Mouse (Mus musculus): ENCODE results near the gene Gm21903.
"Not testable (repeated sequence)": the region's sequence is repeated elsewhere in the genome, so short reads cannot be mapped to it uniquely, and the experiment has no call there.

Gene Gm21903

GRCm38 (mm10) chr17:39043241-39043640, at the start of gene Gm21903:
TSS of gene Gm21903 (minus strand) at chr17:39043341.
- Histone ChIP-seq H3K9me3 (ENCODE audit: low read length) (no peaks in the 10 kb centered on the region), H3K4me1 (replicated peaks; ENCODE audit: low read depth, low read length) (no peaks in the 10 kb centered on the region), H3K36me3 (ENCODE audit: insufficient read depth, low read length) (no peaks in the 10 kb centered on the region), H3K4me3 (replicated peaks; ENCODE audit: low read length) (no peak within 1 kb of the TSS), H3K27me3 (ENCODE audit: insufficient read depth, low read length) (no peaks in the 10 kb centered on the region)
- TF ChIP-seq POU5F1 (IDR thresholded peaks at IDR 0.05; ENCODE audit: borderline replicate concordance, low read length) (no peak), NANOG (IDR thresholded peaks at IDR 0.05; ENCODE audit: borderline replicate concordance, low read length) (no peak), CTCF (conservative IDR thresholded peaks at IDR 0.05; ENCODE audit: low read length) (no peak)

GRCm38 (mm10) chr17:39076937-39077336, 33.8 kb upstream of the Gm21903 start, which contains the start of gene Esp23:
TSS of gene Esp23 (minus strand) at chr17:39077037.
- Histone ChIP-seq H3K27me3 (ENCODE audit: insufficient read depth, low read length) (no peaks in the 10 kb centered on the region), H3K4me1 (replicated peaks; ENCODE audit: low read depth, low read length) (no peaks in the 10 kb centered on the region), H3K9me3 (ENCODE audit: low read length) (no peaks in the 10 kb centered on the region), H3K4me3 (replicated peaks; ENCODE audit: low read length) (no peak within 1 kb of the TSS), H3K36me3 (ENCODE audit: insufficient read depth, low read length) (no peaks in the 10 kb centered on the region)
- TF ChIP-seq CTCF (conservative IDR thresholded peaks at IDR 0.05; ENCODE audit: low read length), result no peak
- TF ChIP-seq POU5F1 (IDR thresholded peaks at IDR 0.05; ENCODE audit: borderline replicate concordance, low read length), result no peak
- TF ChIP-seq NANOG (IDR thresholded peaks at IDR 0.05; ENCODE audit: borderline replicate concordance, low read length), result no peak

GRCm38 (mm10) chr17:39063641-39064040, 20.5 kb upstream of the Gm21903 start:
- Histone ChIP-seq H3K4me1 (replicated peaks; ENCODE audit: low read depth, low read length) (no peaks in the 10 kb centered on the region), H3K36me3 (ENCODE audit: insufficient read depth, low read length) (no peaks in the 10 kb centered on the region), H3K27me3 (ENCODE audit: insufficient read depth, low read length) (no peaks in the 10 kb centered on the region), H3K4me3 (replicated peaks; ENCODE audit: low read length) (no peak overlapping the region), H3K9me3 (ENCODE audit: low read length) (peaks cover 54% of the 10 kb centered on the region)
- 0 out of 2 replicates have a peak, but pooled peaks have one; percentile 9 for TF ChIP-seq NANOG (IDR thresholded peaks at IDR 0.05; ENCODE audit: borderline replicate concordance, low read length)
- no peak for TF ChIP-seq POU5F1 (IDR thresholded peaks at IDR 0.05; ENCODE audit: borderline replicate concordance, low read length)
- TF ChIP-seq CTCF (conservative IDR thresholded peaks at IDR 0.05; ENCODE audit: low read length), result no peak

- not testable (repeated sequence) for H3K27me3 ChIP-seq (ENCODE audit: insufficient read depth, low read length); H3K4me1 ChIP-seq (replicated peaks; ENCODE audit: low read depth, low read length); H3K36me3 ChIP-seq (ENCODE audit: insufficient read depth, low read length); H3K4me3 ChIP-seq (replicated peaks; ENCODE audit: low read length); H3K9me3 ChIP-seq (ENCODE audit: low read length)
These were observed 6.7 kb downstream of the Gm21903 start, which contains the start of gene Esp24 for GRCm38 (mm10) chr17:39036395-39036794. TSS of gene Esp24 (plus strand) at chr17:39036695.

GRCm38 (mm10) chr17:39017184-39017583, 26.0 kb downstream of the Gm21903 start:
- Histone ChIP-seq H3K4me3 (replicated peaks; ENCODE audit: low read length) (no peak overlapping the region), H3K27me3 (ENCODE audit: insufficient read depth, low read length) (no peaks in the 10 kb centered on the region), H3K36me3 (ENCODE audit: insufficient read depth, low read length) (no peaks in the 10 kb centered on the region), H3K4me1 (replicated peaks; ENCODE audit: low read depth, low read length) (no peaks in the 10 kb centered on the region), H3K9me3 (ENCODE audit: low read length) (peaks cover 78% of the 10 kb centered on the region)
- TF ChIP-seq CTCF (conservative IDR thresholded peaks at IDR 0.05; ENCODE audit: low read length), result no peak
- no peak for TF ChIP-seq NANOG (IDR thresholded peaks at IDR 0.05; ENCODE audit: borderline replicate concordance, low read length)
- no peak for TF ChIP-seq POU5F1 (IDR thresholded peaks at IDR 0.05; ENCODE audit: borderline replicate concordance, low read length)

GRCm38 (mm10) chr17:39010675-39011638, 32.2 kb downstream of the Gm21903 start:
- Histone ChIP-seq H3K4me3 (replicated peaks; ENCODE audit: low read length) (no peak overlapping the region), H3K4me1 (replicated peaks; ENCODE audit: low read depth, low read length) (no peaks in the 10 kb centered on the region), H3K9me3 (ENCODE audit: low read length) (peaks cover 60% of the 10 kb centered on the region), H3K36me3 (ENCODE audit: insufficient read depth, low read length) (no peaks in the 10 kb centered on the region), H3K27me3 (ENCODE audit: insufficient read depth, low read length) (no peaks in the 10 kb centered on the region)
- no peak for TF ChIP-seq NANOG (IDR thresholded peaks at IDR 0.05; ENCODE audit: borderline replicate concordance, low read length)
- no peak for TF ChIP-seq POU5F1 (IDR thresholded peaks at IDR 0.05; ENCODE audit: borderline replicate concordance, low read length)
- no peak for TF ChIP-seq CTCF (conservative IDR thresholded peaks at IDR 0.05; ENCODE audit: low read length)

DNA sequence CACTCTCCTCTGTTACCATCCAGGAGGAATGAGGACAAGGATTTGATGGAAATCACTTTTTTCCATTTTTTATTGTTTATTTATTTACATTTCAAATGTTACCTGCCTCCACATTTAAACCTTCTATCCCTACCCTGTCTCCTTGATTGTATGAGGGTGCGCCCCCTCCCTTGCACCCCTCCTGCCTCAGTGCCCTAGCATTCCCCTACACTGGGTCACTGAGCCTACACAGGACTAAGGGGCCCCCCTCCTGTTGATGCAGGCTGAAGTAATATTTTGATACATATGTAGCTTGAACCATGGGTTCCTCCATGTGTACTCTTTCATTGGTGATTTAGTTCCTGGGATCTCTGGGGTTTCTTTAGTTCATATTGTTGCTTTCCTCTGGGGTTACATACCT, 33.3 kb downstream of the Gm21903 start:
- Histone ChIP-seq H3K4me1 (replicated peaks; ENCODE audit: low read depth, low read length) (no peaks in the 10 kb centered on the region), H3K36me3 (ENCODE audit: insufficient read depth, low read length) (no peaks in the 10 kb centered on the region), H3K4me3 (replicated peaks; ENCODE audit: low read length) (no peak overlapping the region), H3K9me3 (ENCODE audit: low read length) (peaks cover 49% of the 10 kb centered on the region), H3K27me3 (ENCODE audit: insufficient read depth, low read length) (no peaks in the 10 kb centered on the region)
- TF ChIP-seq CTCF (conservative IDR thresholded peaks at IDR 0.05; ENCODE audit: low read length), result no peak
- TF ChIP-seq NANOG (IDR thresholded peaks at IDR 0.05; ENCODE audit: borderline replicate concordance, low read length), result no peak
- TF ChIP-seq POU5F1 (IDR thresholded peaks at IDR 0.05; ENCODE audit: borderline replicate concordance, low read length), result no peak

All from E14TG2a.4 (cell line).